Mouse (Mus musculus) cerebellum, postnatal 14 days (tissue): ENCODE measurements at regions not wholly inside any gene's neighbourhood (a gene's known extent, or its start where the extent isn't known, plus 50 kb on each side); places are given as distances from the start of the nearest gene placed in this dataset.

Experiments used
- DNase-seq, 2 experiments: peaks; one replicate each; pipeline ENCODE4 v3.0.0; 2021; ENCODE audit warnings: mixed read lengths in 2 of 2

- no peak for DNase-seq
These were observed 56.0 kb upstream of the Map1b start for GRCm38 (mm10) chr13:99572381-99572780.
